Mouse (Mus musculus) erythroblast, adult 5-6 weeks (primary cell): ENCODE results near the gene Exoc4. TPM values are rescaled to one million over a fixed set of nuclear protein-coding genes. Genes with fewer than 3 reads are reported as not detected.

ENCODE experiments used
- ATAC-seq: replicated peaks from 2 replicates; pipeline ENCODE4 v1.8.0; 2016; ENCODE audit warnings: moderate number of reproducible peaks, mild to moderate bottlenecking, moderate TSS enrichment, inconsistent platforms; ENCODE audit not compliant: poor library complexity, low FRiP score, severe bottlenecking
- total RNA-seq, 2 experiments: library from RNA; stranded (forward) in 1 of 2; stranded (reverse) in 1 of 2; fragments of 150-400 nt in 1 of 2; fragments of 200-764, 138-1000 nt in 1 of 2; gene quantifications; 2 replicates each; pipeline versions ENCODE4 v1.2.3 to v1.2.4; 2015 to 2017; ENCODE audit warnings: low replicate concordance in 2 of 2

Gene Exoc4
- total RNA-seq (2015; ENCODE audit: low replicate concordance) = 14.8 and 15.7 TPM in 2 replicates
- total RNA-seq (2017; ENCODE audit: low replicate concordance) = 18.1 and 20.6 TPM in 2 replicates

DNA sequence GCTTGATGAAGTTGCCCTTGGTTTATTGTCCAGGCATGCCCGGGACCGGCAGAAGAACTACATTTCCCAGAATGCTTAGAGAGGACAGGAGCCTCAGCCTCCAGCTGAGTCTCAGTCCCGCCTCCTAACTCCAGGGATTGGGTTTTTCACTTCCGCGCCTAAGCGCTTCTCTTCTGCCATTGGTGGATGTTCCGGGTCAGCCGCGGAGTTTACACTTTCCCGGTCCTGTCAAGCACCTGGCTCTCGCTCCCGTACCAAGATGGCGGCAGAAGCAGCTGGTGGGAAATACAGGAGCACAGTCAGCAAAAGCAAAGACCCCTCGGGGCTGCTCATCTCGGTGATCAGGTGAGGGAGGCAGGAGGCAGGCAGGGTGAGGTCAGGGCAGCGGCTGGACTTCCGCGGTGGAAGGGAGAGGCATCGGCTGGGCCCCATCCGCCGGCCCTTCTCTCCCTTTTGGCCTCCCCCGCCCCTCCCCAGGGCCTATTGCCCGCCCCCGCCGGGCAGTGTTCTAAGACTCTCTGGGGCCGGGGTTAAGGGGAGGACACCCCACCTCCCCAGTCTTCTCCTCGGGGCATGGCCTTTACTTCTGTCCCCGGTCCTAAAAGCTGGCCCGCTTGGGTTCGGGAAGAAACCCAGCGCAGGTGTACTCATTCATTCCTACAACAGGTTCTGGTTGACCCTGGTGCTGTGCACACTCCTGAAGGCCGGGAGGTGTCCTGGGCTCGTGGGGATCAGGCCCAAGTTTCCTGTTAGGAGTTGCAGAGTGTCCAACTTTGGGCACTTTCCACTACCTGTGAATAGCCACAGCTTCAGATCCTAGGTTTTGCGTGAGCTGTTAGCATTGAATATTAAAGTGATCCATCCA is at the start of gene Exoc4:
TSS of gene Exoc4 (plus strand) at position 192 of the 865 bp plus-strand sequence.
- peak; percentile 100 for ATAC-seq

DNA sequence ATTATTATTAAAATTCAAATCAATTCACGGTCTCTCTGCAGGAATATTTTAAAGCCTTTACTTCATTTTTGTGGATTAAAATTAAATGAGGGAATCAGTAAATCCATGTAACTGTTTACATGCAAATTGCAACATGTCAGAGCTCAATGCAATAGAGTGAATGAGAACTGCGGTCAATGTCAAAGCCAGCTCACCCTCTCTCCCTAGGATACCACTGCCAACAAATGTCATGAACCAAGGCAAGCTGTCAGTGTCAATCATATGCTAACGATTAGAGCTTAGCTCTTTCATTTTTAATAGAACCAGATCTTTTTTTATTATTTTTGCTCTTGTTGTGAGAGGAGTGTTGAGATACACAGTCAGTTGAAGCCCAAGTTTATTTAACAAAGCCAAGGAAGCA is 30.1 kb upstream of the Exoc4 start:
- no peak for ATAC-seq

DNA sequence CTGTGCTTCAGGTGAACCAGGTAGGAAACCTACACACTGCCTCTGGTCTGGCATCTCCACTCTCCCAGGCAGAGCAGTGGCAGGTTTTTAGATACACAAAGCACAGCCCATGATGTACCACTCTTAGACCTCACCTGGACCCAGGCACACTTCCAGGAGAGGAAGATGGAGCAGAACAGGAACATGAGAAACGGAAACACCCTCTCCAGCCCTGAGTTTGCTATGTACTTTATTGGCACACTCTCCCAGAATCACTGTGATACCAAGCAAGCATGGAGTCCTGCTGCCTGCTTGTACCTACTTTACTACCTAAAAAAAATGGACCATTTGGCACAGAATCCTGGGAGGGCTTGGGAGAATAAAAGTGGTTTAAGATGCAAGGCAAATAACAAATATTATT is 22.2 kb upstream of the Exoc4 start:
- no peak for ATAC-seq

DNA sequence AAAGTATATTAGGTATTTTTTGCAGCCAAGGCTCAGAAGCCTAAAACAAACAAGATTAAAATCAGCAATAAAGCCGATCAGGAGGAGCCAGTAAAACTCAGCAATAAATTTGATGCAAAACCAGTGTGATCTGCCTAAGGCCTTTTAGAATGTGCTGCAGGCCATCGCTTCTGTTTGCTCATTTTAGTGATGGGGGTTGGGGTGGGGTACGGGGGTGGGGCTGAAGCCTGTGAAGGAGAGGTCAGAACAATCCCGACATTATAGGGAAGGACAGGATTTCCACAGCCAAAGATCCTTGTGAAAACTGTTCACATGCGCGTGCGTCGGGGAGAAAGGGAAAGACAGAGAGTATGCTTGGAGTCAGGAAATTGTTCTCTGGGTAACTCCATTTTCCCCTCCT is 21.5 kb upstream of the Exoc4 start:
- ATAC-seq = no peak

DNA sequence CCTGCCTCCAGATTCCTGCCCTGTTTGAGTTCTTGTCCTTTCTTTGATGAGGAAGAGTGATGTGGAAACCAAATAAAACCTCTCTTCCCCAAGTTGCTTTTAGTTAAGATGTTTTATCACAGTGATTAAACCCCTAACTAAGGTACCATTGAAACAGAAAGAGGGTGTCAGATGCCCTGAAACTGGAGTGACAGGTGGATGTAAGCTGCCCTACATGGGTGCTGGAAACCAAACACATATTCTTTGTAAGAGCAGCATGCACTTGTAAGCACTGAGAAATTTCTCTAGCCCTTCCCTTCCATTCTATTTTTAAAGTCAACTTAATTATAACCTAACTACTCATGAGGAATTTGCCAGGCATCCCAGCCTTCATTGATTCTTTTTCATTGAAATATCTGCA is 7.6 kb upstream of the Exoc4 start:
- ATAC-seq = no peak

DNA sequence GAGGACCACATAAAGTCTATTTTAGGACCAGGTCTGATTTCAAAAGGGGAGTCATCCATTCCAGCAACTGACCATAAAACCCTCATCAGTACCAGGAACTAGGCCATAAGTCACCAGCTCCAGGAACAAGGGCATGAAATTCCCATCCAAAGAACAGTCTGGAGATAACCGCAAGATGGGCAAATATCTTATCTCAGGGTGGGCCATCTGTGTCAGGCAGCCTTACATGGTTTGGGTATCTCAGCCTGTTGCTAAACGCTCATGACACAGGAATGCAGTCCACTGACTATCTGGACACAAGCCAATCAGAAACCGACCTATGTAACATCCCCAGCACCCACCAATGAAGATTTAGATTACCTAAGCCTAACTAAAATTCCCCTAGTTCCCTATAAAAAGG is 4.3 kb upstream of the Exoc4 start:
- no peak for ATAC-seq

DNA sequence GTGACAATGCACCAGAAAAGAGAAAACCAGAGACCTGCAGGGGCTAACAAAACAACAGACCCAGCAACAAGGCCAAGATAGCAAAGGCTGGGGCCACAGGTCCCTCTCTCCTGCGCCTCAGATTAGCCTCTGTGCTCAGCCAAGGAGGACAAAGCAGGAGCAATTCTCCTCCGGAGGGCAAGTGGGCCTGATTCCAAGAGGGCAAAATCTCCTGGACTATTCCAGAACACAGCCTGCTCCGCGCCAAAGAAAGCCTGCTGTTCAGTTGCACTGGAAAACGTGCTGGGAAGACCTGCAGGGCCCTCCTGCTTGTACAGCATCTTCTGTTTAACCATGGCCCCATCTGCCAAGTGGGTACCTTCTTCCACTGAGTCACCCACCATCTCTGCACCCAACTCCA is 1.7 kb upstream of the Exoc4 start:
- no peak for ATAC-seq

DNA sequence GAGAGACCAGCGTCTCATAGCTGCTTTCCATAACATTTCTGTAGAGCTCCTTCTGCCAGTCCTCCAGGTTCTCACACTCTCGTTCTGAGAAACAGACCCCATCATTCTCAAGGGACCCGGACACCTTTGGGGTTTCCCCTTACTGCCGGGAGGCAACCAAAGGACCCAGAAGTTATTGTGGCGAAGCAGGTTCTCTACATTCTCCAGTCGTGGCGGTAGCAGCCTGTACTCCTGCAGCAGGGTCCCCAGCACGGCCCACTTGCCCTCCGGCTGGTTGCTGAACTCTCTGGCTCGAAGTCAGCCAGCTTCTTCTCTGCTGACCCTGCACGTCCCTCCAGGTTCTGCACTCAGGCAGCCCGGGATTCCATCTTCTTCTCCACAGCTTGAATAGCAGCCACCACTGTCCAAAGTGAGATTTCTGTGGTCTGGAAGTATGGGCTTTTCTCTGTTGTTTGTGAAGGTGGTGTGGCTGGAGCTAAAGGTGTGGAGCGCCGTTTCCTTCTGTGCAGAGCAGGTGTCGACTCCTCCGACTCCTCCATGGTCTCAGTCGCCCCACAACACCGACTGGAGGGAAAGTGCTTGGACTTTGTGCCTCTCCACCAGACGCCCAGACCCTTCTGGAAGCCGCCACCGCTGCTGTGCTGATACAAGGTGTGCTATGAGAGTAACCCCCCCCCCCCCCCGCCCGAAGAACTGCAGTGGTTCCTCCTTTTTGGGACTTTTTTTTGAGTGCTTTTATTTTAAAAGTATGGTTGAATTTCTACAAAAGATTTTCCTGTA is 1.1 kb upstream of the Exoc4 start:
- ATAC-seq = no peak

DNA sequence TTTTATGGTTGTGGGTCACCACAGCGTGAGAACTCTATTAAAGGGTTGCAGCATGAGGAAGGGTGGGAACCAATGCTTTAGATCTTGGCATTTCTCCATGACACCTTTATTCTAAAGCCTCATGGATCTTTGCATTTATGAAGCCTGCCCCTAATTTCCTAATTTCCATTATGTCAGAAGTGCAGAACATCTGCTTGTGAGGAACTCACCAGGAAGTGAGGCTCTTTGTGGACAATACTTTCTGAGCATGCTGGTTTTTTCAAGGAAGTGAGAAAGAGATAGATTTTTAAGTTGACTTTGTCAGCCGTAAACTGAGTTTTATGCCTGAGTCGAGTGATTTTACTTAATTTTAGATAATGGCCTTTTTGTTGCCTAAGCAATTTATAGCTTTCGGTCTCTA is 7.8 kb downstream of the Exoc4 start:
- ATAC-seq = no peak

DNA sequence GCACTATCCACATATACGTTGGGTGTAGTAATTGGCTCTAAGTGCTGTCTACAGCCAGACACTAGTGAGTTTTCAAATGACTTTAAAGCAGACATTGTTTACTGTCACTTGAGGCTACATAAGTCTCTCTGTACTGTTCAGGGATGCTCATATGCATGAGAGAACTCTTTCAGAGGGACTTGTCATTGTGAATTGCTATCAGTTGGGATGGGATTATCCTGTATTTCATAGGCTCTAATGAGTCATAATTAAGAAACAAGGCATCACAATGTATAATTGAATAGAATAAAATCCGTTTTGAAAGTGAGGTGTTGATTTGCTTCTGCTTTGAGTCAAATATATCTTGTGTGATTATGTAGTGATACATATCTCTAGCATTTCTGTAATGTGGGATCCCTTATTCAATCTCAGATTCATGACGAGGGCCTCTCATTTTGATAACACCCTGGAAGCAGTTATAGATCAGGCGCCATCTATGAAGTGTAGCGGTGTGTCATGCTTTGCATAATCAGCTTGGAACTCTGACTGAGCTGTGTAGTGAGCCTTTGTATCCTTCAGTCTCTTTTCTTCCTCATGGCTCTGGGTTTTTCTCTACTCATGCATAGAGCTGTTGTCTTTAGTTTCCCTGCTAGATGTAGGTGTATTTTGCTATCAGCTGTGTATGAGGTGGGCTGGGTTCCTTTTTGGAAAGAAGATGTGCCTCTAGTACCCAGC is 8.3 kb downstream of the Exoc4 start:
- no peak for ATAC-seq

DNA sequence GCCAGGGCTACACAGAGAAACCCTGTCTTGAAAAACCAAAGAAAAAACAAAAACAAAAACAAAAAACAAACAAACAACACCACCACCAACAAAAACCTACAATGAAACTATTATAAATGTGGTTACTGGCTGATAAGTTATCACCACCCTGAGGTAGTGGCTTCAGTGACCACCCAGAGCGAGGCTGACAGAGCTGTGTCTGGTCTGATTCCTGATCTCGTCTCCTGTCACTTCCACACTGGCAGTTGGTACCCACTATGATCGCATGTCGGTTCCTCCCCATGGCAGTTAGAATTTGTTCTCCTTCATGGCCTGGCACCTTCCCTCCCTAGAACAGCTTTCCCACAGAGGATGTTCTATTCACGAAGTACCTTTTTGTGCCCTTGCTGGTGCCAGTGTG is 11.0 kb downstream of the Exoc4 start:
- ATAC-seq = no peak

DNA sequence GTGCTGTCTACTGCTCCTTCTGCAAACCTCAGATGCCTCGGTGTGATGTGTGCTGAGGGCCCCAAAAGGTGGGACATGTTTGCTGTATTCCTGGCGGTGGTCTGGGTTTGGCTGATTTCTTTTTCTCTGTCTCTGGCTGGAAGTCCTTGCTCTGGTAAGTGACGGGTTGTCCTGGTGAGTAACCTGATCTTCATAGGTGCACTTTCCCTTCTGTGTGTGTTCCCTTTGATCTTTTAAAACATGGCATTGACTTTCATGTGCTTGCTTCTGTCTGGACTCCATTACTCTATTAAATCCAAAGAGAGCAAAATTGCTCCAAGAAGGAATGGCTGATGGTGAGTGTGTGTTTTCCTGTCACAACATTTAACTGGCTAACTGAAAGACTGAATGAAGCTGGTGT is 12.7 kb downstream of the Exoc4 start:
- no peak for ATAC-seq

DNA sequence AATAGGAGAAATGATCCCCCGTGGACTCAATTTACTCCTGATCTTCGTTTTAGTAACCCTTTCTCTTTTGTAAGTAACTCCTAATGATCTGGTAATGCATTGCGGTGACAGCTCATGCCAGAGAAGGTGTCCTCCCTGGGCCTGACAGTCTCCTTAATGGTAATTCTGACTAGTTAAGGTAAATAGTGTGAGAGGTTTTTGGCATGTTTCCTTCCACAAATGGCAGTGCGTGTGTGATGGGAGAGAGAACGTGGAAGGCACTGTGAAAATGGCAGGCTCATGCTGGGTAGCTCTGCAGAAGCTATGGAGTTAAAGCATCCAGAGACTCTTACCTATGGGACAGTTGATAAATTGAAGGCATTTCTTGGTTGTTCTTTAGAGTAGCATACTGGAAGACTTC is 15.1 kb downstream of the Exoc4 start:
- ATAC-seq = no peak

DNA sequence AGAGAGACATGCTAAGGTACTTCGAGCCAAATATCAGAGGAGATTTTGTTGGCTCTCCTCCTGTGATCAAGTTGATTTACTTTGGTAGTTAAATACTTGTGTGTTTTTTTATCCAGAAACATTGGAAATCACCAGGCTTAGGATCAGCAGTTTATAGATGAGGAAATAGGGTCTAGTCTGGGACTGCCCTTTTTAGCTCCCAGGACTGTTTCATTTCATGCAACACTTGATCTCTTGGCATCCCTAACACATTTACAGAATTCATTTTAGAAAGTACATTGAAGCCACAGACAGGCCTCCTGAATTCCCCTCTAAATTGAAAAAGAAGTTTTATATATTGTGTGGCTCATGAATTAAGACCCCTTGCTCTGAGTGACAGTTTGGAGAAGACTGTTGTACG is 15.5 kb downstream of the Exoc4 start:
- ATAC-seq = no peak

DNA sequence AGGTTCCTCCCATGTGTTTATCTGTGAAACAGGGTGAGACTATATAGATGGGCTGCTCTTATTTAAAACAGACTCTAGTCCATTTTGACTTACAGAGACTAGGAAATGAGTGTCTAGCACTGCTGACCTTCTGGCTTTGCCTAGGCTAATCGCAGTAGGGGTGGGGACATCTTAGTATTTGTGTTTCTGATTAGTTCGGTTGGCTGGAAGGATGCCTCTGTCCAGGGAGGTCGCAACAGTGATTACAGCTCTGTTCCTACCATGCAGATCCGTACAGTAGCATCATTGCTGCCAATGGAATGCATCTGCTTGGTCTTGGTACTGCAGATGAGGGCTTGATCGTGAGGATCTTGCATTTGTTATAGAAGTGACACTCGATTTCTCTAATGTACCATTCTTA is 18.7 kb downstream of the Exoc4 start:
- ATAC-seq = no peak

DNA sequence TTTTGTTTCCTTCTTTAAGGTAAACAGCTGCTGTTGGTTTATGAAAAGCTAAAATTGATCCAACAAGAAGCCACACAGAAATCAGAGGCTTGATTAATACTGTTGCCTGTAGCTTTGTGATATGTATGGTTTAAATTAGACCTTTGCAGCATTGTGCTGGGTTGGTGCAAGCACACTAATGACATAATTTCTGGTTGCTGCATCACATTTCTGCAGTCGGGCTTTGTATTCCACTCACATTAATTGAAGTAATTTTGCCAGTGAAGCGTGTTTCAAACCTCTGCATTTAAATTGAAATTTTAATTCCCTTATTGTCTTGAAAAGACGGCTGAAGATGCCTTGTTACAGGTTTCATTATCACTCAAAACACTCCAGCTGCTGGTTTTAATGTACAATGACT is 34.6 kb downstream of the Exoc4 start:
- ATAC-seq = no peak

DNA sequence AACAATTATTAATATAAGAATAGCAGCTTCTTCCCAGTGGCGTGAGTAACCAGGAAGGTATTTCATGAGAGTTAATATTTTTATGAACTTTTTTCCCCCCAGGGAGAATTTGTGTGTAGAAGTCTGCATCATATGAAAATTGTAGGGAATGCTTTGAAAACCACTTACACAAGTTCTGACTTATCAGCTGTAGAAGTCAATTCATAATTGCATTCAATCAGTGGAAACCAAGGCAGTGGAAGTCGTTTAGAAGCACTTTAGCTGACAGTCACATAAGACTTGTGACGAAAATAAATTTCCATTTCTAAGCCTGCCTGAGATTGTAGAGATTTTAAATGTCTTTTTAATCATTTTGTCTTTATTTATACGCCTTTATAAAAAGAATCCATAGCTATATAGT is 35.1 kb downstream of the Exoc4 start:
- no peak for ATAC-seq

DNA sequence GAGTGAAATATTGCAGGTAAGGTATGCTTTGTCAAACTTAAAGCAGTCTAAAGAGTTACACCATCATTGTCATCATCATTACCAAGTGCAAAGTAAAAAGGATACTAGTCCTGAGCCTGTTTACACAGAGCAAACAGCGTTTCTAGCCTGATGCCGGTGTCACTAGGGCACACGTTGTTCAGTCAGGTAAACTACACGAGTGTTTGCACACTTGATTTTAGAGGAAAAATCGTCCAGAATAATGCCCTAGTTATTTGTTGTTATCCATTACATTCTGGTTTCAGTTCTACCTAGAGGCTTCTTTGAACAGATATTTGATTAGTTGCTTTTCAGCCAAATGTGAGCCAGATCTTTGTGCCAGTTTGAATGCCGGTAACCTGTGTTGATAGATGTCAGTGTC is 37.5 kb downstream of the Exoc4 start:
- ATAC-seq = no peak

DNA sequence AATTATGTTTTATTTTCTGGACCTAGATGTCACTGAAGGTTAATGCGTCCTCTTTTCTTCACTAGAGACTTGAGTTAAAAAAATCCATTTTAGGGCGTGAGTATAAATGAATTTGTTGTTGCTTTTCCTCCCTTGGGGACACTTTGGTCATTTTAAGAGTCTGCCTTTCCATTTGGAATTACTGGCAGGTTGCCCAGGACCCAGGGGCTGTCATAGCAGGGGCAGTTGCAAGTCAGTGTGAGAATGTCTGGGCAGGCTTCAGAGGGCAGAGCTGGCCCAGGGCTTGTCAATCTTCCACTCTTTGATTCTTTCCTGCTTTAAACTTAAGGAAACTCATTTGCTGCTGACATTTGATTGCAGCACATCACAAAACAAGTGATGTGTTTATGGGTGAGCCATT is 45.7 kb downstream of the Exoc4 start:
- no peak for ATAC-seq

DNA sequence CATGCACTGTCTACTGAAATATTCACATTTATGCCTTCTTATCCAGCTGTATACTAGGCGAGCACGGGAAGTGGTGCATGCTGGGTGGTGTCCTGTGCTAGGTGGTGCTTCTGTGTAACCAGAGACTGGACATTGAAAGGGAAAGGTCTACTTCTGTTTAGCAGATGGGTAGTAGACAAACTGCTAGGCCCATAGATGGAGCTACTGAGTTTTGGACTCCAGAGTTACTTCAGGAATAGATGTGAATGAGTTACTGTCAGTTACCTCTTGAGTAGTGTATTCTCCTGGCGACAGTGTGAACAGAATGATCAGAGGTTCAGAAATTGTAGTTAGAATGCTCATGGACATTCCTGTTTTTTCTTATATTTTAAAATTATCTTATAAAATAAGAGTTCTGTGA is 48.7 kb downstream of the Exoc4 start:
- ATAC-seq = no peak

DNA sequence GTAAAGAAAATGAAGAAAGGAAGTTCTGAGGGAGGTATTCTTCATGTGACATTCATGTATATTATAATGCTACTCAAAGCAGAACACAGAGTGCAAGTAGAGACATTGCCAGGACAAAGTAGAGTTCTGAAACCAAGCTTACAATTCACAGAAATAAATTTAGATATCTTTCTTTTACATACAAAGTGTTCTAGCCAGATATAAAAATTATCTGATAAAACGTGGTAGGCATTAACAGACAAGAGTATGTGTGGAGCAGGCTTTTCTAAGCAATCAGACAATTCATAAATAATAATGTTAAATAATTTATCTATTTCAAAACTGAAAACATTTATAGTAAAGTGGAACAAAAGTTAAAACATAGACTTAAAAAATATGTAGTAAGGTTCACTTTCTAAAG is 49.9 kb downstream of the Exoc4 start:
- no peak for ATAC-seq
